Mouse (Mus musculus) frontal cortex, postnatal 10 days (tissue): ENCODE data around the gene Tpbgl.
A peak's percentile ranks its signal among the peaks of the same experiment; 100 is the strongest.

ENCODE experiments used
- DNase-seq, 2 experiments: peaks; one replicate each; pipeline ENCODE4 v3.0.0; 2022; ENCODE audit warnings: low spot score in 2 of 2, mixed read lengths in 1 of 2

Tpbgl gene

DNA sequence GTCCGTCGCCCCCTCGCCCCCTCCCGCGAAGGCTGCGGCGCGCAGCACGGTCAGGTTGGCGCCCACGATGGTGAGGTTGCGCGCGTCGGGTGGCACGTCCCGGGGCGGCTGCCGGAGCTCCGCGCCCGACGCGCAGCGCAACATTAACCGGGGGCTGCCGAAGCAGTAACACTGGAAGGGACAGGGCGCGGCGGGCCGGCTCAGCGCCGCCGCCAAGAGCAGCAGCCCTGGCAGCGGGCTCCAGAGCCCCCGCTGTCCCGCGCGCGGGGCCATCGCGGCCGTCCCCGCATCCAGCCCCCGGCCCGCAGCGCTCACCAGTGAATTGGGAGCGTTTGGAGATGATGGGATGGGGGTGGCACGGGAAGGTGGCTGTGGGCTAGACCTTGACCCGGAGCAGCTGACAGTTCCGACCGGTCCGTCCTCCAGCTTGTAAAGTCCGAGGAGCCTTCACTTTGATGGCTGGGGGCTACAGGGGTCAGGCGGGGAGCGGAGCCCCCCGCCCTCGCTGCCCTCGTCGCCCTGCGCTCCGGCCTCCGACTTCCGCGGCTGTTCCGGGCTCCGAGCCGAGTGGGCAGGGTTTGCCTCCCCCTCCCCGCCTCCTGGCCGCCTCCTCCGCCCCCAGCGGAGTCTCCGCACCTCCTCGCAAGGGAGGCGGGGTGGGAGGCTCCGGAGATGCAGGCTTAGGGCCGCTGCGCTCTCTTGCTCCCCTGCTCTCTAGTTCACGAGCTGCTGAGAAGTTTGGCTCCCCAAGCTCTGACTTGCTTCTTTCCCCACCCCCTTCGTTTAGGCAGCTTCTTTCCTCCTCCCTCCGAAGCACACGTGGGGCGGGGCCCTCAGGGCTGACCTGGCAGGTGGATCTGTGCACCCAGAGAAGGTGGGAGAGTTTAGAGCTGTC, at the start of gene Tpbgl:
Tpbgl (minus strand) TSS at position 728 of the 895 bp plus-strand sequence.
- peak in 1 of 2 experiments; percentile 49 for DNase-seq

DNA sequence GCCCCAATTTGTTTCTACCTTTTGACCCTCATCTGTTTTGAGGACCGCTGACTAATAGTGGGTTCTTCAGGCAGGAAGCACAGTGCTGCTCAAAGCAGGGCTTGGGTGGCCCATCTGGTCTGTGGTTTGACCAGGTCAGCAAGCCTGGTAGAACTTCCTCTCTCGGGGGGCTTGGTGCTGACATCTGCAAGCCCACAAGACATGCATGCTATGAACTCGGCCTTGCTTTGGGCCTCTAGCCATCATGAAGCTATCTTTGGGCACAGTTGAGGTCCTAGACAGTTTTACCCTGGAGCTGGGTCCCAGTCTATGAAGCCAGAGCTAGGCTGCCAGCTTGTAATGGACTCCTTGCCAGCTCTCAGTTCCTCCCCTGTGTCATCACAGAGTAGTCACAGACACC, 48.0 kb upstream of the Tpbgl start:
- peak; percentile 33 to 57 for DNase-seq

DNA sequence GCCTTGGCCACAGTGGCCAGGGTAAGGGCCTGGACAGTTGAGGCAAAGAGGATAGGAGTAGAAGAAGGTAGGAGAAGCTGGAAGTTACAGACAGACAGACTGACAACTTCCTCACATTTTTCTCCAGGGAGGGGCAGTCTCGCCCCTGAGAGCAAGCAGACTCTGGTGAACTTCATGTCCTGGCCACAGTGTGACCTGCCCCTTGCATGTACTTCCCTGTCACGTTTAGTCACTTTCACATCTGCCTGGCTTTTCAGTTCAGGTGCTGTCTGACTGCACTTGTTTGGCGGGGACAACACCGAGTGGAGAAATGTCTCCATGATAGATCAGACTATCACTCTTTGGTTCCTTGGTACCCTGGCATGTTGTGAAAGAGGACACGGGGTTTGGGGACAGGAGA, 47.3 kb upstream of the Tpbgl start:
- no peak for DNase-seq

DNA sequence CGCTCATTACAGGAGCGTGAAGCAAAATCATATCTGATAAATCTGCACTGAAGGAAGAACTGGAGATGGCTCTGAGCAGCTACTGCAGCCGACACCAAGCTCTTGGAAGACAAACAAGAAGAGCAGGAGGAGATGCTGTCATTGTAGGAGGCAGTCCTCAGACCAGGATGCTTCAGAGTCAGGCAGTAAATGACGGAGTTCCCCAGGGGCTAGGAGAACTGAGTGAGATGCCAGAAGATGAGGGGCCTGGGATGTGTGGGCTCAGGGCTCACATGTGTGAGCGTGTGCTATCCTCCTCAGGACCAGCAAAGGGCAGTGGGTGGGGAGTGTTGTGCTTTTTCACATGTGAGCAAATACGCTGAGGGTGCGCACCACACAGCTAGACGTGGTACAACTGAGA, 46.3 kb upstream of the Tpbgl start:
- DNase-seq = no peak

DNA sequence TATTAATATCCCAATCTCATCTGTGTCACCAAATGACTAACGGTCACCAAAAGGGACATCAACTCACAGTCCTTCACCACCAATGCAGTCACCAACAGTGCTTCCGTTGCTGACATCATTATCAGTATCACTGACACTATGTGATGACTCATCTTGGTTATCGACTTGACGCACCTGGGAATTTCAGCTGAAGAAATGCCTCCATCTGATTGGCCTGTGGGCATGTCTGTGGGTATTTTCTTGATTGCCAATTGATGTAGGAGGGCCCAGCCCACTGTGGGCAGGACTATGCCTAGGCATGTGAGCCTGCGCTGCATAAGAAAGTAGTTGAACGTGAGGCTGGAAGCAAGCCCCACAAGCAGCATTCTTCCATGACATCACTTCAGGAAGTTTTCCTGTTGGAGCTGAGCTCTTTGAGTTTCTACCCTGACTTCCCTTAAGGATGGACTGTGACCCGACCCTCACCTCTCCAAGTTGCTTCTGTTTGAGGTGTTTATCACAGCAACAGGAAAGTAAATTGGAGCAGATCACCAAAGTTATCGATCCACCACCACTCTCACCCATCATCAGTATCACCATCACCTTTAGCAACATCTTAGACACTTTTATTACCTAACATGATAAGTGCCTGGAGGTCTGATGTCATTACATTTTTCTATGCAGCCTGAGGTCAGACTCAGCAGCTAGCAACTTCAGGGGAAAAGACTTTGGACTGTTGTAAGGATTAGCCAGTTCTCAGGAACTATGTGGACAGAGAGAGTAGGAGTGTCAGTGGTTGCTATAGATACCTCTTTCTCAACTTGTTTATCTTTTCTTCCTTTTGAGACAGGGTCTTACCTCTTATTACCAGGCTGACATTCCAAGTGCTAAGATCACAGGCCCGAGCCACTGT, 44.9 kb upstream of the Tpbgl start:
- no peak for DNase-seq

DNA sequence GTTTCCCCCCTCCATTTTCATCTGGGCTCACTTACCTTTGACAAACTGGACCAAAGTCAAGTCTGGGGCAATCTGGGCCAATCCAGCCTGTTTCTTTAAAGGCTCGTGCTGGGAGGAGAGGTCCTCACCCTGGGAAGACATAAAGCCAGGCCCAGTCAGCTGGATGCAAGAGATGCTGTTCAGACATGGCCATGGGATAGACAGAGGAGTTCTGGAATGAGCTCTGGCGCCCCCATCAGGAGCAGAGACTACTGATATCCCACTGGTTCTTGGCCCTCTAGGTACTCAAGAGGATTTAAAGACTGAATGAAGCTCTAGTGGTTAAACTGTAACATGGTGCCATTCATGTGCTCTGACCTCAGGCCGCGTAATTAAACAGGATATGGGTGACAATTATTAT, 44.0 kb upstream of the Tpbgl start:
- no peak for DNase-seq

DNA sequence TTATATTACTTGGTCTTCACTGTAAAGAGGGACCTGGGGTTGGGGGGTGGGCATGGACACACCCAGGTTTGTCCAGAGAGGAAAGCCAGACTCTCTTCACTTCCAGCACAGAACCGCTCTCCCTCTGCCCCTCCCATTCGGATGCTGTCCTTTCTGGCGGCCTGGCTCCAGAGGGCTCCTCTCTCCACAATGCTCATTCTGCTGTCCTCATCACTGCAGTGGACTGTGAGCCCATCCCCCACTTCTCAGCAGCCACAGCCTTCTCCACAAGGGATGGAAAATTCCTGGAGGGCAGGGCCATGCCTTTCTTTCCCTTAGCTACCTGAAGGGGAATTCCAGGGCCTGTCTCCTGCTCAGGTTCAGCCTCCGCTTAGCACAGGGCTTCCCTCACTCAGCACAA, 41.9 kb upstream of the Tpbgl start:
- no peak for DNase-seq

DNA sequence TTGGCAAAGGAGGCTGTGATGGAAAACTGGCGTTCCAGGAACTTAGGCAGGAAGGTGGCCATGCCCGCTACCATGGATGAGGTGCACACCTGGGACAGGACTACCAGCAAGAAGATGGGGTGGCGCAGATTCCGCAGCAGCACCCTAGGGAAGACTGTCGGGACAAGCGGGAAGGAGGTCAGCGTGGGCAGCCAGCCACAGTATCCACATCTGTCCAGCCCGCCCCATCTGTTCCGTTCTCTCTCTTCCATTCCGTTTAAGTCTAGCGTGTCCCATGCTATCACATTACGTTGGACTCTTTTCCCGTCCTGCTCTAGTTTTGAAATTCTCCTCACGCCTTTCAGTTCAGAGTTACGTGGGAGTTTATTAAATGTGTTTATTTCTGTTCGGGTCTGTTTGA, 40.2 kb upstream of the Tpbgl start:
- DNase-seq = no peak

DNA sequence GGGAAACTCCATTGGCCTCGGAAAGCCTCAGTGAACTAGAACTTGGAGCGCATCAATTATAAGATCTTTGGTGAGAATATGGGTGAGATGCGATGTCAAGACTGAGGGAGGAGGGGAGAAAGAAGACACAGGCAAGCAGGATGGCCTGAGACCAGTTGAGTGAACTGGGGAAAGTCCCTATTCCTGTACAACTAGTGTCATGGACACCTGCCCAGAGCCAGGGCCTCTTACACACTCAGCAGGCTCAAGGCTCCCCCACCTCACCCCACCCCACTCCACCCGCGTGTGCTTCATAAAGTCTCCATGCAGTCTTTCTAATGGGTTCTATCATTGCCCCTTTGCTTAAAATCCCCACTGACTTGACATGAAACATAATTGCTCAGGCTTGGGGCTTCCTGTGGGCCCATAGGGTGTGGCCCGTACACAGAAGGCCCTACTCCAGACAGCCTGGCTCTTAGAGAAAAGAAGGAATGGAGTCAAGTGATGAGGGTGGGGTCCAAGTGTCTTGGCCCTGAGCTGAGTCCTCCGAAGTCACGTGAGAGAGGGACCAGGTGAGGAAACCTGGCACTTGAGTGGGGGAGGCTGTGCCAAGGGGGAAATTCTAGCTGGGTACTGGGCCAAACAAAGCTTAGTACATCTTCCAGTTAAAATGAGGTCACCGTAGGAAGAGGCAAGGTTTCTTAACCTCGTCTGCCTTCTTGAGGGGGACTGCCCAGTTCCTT, 39.0 kb upstream of the Tpbgl start:
- DNase-seq = no peak

DNA sequence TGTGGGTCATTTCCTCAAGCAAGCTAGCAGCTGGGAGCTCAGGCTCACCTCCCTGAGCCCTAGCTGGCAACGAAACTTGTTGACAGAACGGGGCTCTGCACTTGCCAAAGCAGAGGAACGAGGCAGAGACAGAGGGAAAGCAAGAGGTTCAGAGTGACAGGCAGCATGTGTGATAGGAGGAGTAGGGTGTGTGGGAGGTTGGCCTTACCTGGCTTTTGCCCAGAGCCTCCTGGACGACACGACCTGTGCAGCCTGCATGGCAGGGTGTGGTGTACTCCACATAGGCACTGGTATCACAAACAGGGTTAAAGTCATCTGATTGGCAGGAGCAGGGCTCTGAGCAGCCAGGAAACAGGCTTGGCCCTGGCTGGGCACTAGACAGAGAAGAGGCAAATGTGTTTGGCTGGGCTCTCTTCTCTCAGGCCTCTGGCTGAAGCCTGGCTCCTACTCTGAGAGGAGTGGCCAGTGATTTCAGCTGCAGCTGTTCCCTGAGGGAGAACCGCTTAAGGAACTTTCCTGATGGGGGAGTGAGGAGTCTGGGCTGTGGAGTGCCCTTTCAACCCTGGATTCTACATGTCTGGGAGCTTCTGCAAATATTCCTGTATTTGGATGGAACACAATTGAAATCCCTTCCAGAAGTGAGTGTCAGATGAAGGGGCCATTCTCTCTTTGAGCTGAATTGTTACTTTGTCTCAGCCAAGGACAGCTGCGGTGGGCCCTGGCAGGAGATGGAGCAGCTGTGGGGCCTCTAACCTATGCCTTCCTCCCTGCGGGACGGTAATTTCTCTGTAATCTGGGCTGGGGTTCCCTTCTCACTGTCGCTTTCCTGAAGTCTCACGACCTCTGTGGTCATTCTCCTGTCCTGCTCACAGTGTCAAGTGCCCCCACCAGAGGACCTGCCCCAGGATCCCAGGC, 37.9 kb upstream of the Tpbgl start:
- no peak for DNase-seq

DNA sequence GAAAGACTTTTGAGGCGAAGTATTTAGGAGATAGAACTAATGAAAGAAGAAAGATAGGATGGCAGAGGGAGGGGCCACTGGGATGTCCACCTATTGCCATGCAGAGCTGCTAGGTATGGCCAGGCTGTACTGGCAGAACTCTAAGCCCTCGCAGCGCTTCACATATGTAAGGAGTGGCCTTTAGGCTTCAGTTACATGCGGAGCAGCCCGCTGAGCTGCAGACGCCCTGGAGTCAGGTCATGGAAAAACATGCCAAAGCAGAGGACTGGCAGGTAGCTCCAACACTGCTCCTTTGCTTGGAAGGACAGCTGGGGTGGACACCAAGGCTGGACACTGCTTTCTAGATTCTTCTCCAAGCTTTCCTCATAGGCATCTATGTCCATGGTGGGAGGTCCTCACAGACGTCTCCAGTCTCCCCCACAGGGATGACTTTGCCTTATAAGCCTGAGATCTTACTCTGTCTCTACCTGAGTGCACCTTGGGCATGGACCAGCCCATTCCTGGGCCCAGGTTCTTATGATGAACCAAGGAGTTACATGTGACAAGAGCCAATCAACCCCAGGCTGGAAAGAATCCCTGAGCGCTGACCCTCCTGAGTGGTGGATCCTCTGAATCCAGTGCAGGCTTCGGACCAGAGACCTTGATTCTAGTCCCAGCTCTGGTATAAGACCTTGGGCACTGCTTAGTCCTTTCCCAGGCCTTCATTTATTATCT, 36.8 kb upstream of the Tpbgl start:
- no peak for DNase-seq

DNA sequence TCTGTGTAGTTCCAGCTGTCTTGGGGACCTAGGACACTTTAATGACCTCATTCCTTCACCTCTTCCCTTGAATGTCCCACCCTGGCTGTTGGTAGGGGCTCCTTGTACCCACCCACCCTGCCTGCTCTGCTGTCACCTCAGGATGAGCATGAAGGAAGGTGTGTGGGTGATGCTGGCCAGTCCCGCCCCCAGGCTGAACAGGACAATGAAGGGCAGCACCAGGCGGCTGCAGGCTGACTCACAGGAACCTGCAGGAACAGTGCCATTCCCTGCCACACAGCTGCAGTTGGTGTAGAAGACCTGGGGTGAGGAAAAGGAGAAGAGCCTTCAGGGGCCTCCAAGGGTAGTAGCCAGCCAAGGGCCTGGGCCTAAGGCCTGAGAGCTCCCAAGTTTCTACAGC, 35.4 kb upstream of the Tpbgl start:
- DNase-seq = no peak

DNA sequence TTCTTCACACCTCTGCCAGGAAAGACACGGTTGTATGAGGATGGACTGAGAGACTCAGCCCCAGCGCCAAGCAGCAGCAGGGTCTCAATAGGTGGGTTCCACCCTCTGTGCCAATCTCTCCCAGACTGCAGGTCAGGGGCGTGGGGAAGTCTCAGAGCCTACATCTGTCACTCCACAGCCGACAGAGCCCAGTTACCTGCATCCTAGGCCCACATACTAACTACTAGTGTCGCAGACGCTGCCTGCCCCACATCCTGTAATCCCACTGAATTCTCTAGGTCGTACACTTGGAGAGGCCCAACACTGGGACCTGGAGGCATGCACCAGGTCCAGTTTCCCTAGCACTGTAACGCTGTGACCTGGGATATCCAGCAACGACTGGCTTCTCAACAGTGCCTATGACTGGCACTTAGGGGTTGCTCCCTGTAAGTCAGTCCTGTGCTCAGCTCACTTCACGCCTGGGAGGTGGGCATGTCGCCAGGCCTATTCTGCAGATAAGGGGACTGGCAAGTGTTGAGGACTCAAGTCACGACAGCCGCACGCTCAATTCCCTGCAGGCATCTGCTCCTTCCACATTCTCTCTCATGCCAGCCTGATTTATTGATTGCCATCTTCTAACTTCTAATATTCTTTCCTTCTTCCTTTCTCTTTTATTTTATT, 34.8 kb upstream of the Tpbgl start:
- no peak for DNase-seq

DNA sequence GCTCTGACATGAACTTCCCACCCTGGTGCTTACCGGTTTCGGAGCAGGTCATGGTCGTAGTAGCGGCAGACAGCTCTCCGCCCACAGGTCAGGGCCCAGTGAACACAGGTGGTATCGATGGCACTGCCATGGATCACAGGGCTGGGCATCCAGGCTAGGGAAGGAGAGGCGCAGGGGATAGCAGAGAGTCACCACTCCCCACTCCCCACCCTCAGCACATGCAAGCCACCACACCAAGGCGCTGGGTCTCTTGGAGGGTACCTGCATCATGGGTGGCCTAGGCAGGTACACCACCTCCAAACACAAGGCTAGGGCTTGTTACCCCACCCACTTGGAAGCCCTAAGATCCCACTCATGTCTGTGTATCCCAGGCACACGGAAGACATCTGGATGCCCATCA, 34.2 kb upstream of the Tpbgl start:
- DNase-seq = no peak

DNA sequence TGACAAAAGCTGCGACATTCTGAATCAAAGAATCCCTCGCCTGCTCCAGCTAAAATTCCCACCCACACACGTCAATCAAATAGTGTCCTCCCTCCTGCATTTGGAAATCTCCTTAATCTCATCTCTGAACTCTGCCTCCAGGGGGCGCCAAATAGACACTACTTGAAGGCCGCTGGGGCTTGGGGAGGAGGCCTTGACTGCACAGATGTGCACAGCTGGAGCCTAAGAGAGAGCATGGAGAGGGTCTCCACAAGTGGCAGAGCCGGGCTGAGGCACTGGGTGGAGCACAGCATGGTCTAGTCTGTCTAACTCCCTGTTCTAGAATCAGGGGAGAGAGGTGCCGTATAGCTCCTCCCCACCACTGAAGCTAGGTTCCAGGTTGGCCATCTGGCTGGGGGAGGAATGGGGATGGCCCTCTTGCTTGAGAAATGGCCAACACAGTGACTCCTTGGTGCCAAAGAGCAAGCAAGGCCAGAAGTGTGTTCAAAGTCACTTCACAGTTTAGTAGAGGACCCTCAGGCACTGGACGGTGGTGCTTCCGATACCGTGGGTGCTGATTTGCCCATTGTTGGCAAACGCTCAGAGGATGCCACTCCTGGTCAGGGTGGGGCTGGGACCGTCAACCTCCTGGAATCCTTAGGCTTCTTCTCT, 32.6 kb upstream of the Tpbgl start:
- DNase-seq = peak; percentile 54 to 69

DNA sequence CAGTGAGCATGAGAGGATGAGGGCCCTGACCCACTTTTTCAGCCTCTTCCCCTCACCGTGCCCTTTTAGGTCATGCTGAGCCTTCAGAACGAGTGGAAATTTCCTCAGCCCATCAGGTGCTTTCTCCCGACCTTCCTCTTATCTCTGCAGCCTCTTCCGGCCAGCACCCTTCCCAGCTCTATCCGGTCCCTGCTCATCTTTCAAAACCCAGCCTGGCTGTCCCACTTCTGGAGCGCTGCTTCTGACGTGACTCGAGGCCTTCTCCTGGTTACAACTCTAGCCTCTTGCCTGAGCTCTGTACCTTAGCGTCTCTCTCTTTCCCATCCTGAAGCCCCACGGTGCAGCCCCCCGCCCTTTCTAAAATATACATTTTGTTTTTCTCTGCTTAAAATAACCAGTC, 27.3 kb upstream of the Tpbgl start:
- no peak for DNase-seq

DNA sequence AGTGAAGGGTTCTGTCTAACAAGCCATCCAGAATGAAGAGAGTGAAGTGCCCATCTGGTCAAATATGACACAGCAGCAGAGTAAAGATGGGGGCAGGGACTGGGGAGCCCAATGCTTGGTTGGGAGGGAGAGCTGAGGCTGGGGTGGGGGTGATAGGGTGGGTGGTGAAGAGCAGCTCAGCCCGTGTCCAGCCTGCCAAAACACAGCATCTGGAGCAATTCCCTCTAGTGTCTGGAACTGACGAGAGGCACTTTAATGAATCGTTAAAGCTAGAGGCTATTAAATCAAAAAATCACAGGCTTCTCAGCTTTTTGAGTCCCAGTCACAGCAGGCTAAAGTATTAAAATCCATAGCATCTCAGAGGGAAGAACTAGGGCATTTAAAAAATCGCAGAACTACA, 22.7 kb upstream of the Tpbgl start:
- no peak for DNase-seq

DNA sequence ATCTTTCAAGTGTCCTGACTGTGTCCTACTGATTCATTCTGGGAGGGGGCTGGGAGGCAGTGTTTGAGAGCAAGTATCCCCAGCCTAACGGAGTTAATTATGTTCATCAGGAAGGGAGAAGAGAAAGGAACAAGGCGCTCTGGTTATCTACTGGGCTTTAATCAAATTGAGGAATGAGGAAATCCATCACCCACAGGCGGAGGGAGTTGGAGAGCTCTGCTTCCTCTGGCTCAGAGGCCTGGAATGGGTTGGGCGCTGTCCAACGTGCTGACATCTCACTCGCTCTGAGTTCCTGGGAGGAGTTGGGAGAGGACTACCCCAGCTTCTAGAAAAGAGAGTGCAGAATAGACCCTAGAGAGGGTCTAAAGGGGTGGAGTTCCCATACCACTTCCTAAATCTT, 21.7 kb upstream of the Tpbgl start:
- DNase-seq = no peak

DNA sequence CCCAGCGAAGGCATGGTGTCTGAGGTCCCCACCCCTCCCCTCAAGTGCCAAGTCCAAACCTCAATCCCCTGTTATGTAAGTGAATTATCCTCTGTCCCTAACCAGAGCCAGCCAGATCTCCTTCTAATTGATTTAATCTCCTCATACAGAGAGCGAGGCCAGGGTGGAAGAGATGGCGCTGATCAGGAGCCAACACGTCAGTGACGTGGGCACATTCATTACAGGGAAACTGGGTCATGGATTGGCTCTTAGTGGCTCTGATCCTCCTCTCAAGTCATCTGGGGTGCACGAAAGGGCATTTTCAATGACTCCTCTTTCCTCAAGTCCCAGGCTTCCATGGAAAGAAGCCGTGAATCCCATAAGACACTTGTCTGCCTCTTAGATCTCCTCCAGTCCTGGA, 17.8 kb upstream of the Tpbgl start:
- no peak for DNase-seq
